Mouse (Mus musculus) liver, embryonic 18 days (tissue): ENCODE measurements around the gene Itpr2. TPM values are rescaled to one million over a fixed set of nuclear protein-coding genes. Genes with fewer than 3 reads are reported as not detected.

ENCODE experiments used
- polyA plus RNA-seq: library from polyadenylated mRNA; depleted of rRNA; stranded (reverse); fragments of >200 nt; gene quantifications from 2 replicates; pipeline ENCODE4 v1.2.3, GENCODE M21; 2012; rRNA removed

Gene Itpr2
- 3.8 and 3.9 TPM in 2 replicates for polyA plus RNA-seq

GRCm38 (mm10) chr6:146501866-146502804 is at the start of gene Itpr2:
TSS of gene Itpr2 (minus strand) at chr6:146502223.

Other genes starting within 250 kb of the Itpr2 start
- gene Fgfr1op2, start 75.0 kb upstream of the Itpr2 start, polyA plus RNA-seq = 37.0 and 38.1 TPM in 2 replicates
- 19.4 and 21.4 TPM in 2 replicates for gene Ints13, start 75.6 kb upstream of the Itpr2 start, polyA plus RNA-seq
- 45.5 and 47.6 TPM in 2 replicates for gene Med21, start 140.3 kb upstream of the Itpr2 start, polyA plus RNA-seq
- 7.7 and 8.0 TPM in 2 replicates for gene Tm7sf3, start 140.6 kb upstream of the Itpr2 start, polyA plus RNA-seq
- gene Stk38l, start 222.8 kb upstream of the Itpr2 start, polyA plus RNA-seq = 3.3 and 3.9 TPM in 2 replicates